Mouse (Mus musculus): Measurements from ENCODE around the gene Pigp.

Pigp gene

GRCm38 (mm10) chr16:94317752-94318151 is 53.9 kb downstream of the Pigp start:
- peak; percentile 40 for DNase-seq (ENCODE audit: low spot score)

GRCm38 (mm10) chr16:94315215-94315614 is 56.4 kb downstream of the Pigp start:
- DNase-seq (ENCODE audit: low spot score): no peak

GRCm38 (mm10) chr16:94314626-94315025 is 57.0 kb downstream of the Pigp start:
- no peak for DNase-seq (ENCODE audit: low spot score)

GRCm38 (mm10) chr16:94313229-94314030 is 58.2 kb downstream of the Pigp start, which contains the start of gene Hlcs:
Gene Hlcs (minus strand): TSS chr16:94313571.
- DNase-seq (ENCODE audit: low spot score): peak; percentile 95

GRCm38 (mm10) chr16:94312663-94313228 is 58.9 kb downstream of the Pigp start:
- peak; percentile 87 for DNase-seq (ENCODE audit: low spot score)

GRCm38 (mm10) chr16:94311931-94312330 is 59.7 kb downstream of the Pigp start:
- DNase-seq (ENCODE audit: low spot score): no peak

- no peak for DNase-seq (ENCODE audit: low spot score)
These were observed 60.2 kb downstream of the Pigp start for GRCm38 (mm10) chr16:94311416-94311815.

- DNase-seq (ENCODE audit: low spot score): no peak
These were observed 62.6 kb downstream of the Pigp start for GRCm38 (mm10) chr16:94309025-94309424.
